Mouse (Mus musculus) cortical plate, adult 2 months (tissue): ENCODE data around the gene Pcbp4. TPM values are rescaled to one million over a fixed set of nuclear protein-coding genes. Genes with fewer than 3 reads are reported as not detected.
"Not testable (repeated sequence)": the region's sequence is repeated elsewhere in the genome, so short reads cannot be mapped to it uniquely, and the experiment has no call there.

Experiments used
- H3K27ac ChIP-seq: fragments of 200-500 bp; 2 replicates; pipeline ENCODE4 v1.5.1; 2012; ENCODE audit warnings: low read length, control low read depth, inconsistent platforms; ENCODE audit not compliant: insufficient read depth
- H3K4me1 ChIP-seq: fragments of 200-500 bp; 2 replicates; pipeline ENCODE4 v1.6.1; 2011; ENCODE audit warnings: low read length; ENCODE audit not compliant: control insufficient read depth, insufficient read depth
- H3K4me3 ChIP-seq: fragments of 200-500 bp; 2 replicates; pipeline ENCODE4 v1.5.1; 2011; ENCODE audit warnings: mild to moderate bottlenecking, low read length, control low read depth; ENCODE audit not compliant: insufficient read depth
- CTCF ChIP-seq: fragments of 200-500 bp; IDR thresholded peaks from 2 replicates; pipeline ENCODE4 v1.5.1; 2011; ENCODE audit warnings: mild to moderate bottlenecking, control low read depth, low read length; ENCODE audit not compliant: insufficient read depth; ENCODE audit errors: extremely low read depth
- POLR2A ChIP-seq: fragments of 200-500 bp; IDR thresholded peaks from 2 replicates; pipeline ENCODE4 v1.6.1; 2011; ENCODE audit warnings: mild to moderate bottlenecking, low read length, control low read depth; ENCODE audit not compliant: insufficient read depth; ENCODE audit errors: extremely low read depth
- polyA plus RNA-seq: library from polyadenylated mRNA; depleted of rRNA; stranded (reverse); fragments of >200 nt; gene quantifications from 2 replicates; pipeline ENCODE4 v1.2.3, GENCODE M21; 2012; rRNA removed

Gene Pcbp4
- polyA plus RNA-seq, 1 experiment = 304 TPM

GRCm38 (mm10) chr9:106483606-106484005, 30.5 kb downstream of the Pcbp4 start:
- TF ChIP-seq POLR2A (no peak), CTCF (no peak)
- H3K4me3 ChIP-seq = no peak overlapping the region
- no peaks in the 10 kb centered on the region for H3K4me1 ChIP-seq
- no peak overlapping the region for H3K27ac ChIP-seq

DNA sequence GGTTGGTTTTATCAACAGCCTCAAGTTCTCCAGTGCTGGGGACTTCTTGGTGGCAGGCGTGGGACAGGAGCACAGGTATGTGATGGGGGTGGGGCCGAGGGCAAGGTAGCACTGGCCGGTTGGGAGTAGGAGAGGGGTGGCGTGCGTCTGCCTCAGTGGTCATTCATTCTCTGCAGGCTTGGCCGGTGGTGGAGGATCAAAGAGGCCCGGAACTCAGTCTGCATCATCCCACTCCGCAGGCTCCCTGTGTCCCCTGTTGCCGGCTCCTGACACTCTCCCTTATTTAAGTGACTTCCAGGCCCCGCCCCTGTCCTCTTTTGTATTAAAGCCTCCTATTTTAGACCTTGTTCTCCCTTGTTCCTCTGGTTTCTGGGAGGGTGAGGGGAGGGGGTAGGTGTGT, 32.0 kb downstream of the Pcbp4 start:
- no peak for TF ChIP-seq CTCF
- no peak for TF ChIP-seq POLR2A
- Histone ChIP-seq H3K4me1 (no peaks in the 10 kb centered on the region), H3K4me3 (no peak overlapping the region), H3K27ac (no peak overlapping the region)

GRCm38 (mm10) chr9:106487602-106488001, 34.5 kb downstream of the Pcbp4 start:
- not testable (repeated sequence) for H3K4me1 ChIP-seq, H3K27ac ChIP-seq, H3K4me3 ChIP-seq

GRCm38 (mm10) chr9:106499667-106500066, 46.6 kb downstream of the Pcbp4 start, which contains the start of gene Iqcf1:
Iqcf1 (plus strand) TSS chr9:106499967.
- H3K27ac ChIP-seq = no peak within 1 kb of the TSS
- no peak within 1 kb of the TSS for H3K4me3 ChIP-seq
- no peaks in the 10 kb centered on the region for H3K4me1 ChIP-seq
- no peak for TF ChIP-seq POLR2A
- TF ChIP-seq CTCF = no peak

DNA sequence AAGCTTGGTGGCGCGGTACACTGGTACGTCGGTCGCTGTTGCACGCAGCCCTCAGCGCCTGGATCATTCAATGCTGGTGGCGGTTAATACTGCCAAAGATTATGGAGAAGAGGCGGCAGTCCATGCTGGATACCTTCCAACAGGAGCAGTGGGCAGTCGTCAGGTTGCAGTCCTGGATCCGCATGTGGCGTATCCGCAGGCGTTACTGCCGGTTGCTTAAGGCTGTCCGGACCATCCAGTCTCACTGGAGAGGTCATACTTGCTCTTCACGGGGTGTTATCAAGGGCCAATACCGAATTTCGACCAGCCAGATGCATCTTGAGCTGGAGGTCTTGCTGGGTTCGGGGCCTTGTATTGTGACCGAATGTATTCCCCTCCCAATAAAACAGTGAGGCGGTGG, 48.8 kb downstream of the Pcbp4 start:
- TF ChIP-seq CTCF (no peak), POLR2A (no peak)

DNA sequence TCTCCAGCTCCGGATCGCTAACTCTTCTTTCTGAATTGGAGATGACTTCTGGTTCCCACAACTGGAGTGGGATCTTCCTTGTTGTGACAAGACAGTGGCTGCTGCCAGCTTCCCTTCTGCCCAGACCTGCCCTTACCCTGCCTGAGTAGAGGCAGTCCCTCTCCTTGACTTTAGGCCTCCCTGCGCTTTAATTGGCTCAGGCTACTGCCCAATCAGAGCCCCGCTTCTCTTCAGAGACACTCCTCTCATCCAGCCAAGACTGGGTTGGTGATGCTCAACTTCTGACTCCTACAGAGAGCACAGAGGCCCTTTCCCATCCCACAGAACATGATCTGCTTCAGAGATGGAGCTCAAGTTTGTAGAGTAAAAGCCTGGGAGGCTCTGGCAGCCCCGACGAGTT, 51.2 kb downstream of the Pcbp4 start:
- no peak overlapping the region for H3K27ac ChIP-seq
- no peak for TF ChIP-seq POLR2A
- TF ChIP-seq CTCF = no peak
- H3K4me3 ChIP-seq = no peak overlapping the region
- H3K4me1 ChIP-seq = no peaks in the 10 kb centered on the region

More for the DNA sequence above, 48.8 kb downstream of the Pcbp4 start:
- H3K27ac ChIP-seq = no peak overlapping the region
- H3K4me1 ChIP-seq = no peaks in the 10 kb centered on the region
- H3K4me3 ChIP-seq = no peak overlapping the region

DNA sequence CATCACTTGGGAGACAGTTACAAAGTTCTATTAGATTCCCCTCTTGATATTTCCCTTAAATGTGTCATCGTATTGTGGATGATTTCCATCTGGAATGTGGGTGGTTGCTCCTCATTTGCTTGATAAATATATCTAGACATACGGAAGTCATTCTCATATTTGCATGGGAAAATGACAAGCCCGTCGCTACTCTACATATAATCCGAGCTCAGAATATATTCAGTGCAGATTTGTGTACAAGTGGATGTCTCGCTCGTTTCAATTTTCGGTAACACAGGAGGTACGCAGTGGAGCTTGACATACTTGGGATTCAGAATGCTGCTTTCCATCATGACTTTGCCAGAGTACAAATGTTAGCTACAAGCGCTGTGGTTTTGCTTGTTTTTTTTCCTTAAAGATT, 56.3 kb downstream of the Pcbp4 start:
- Histone ChIP-seq H3K27ac (no peak overlapping the region), H3K4me3 (no peak overlapping the region), H3K4me1 (peaks cover 2% of the 10 kb centered on the region; the same call in 1 of the 2 replicates)
- TF ChIP-seq POLR2A = no peak
- no peak for TF ChIP-seq CTCF

DNA sequence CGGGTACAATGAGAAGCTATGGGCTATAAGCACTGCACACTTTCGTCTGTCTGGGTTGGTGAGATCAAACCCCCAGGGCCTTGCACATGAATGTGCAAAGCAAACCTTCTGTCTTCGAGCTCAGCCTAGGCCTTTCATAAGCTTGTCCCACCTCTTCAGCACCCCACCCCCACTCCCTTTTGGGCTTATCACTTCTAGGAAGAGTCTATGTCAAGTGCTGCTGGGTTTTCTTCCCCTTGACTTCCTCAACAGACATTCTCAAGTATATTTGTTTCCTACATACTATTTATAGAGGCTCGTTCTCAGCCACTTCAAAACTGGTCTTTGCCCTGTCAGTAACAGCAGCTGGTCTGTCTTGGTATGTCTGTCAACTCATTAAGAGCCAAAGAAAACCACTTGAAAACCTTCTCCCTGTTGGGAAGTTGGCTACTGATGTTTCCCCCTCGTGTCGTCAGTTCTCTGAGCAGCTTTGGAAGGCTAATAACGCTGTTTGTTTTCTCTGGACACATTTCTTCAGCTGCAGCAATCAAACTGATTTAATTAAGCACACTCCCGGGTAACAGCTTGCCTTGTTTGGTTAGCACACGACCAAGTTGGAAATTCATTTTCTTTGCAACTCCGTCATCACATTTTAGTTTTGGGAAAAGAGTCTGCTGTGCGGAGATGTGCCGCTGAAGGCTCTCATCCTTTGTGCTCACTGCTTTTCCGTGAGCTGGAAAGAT, 59.8 kb downstream of the Pcbp4 start:
- no peak for TF ChIP-seq CTCF
- TF ChIP-seq POLR2A = no peak
- H3K4me1 ChIP-seq = peaks cover 2% of the 10 kb centered on the region; the same call in 1 of the 2 replicates
- no peak overlapping the region for H3K27ac ChIP-seq
- H3K4me3 ChIP-seq = no peak overlapping the region

DNA sequence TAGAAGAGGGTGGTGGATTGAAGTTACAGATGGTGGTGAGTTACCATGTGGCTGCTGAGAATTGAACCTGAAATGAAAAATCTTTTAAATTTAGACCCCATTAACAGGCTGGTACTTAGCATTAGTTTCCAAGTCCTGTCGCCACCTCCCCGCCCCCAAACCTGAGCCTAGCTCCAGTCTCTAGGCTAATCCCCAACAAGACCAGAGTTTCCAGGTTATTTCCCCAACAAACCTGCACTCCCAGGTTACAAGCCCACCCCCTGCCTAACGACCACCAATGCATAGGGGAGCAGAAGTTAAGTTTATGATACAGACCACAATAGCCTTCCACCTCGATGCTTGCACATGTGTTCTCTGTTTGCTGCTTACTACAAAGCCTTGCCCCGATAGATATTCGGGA, 60.5 kb downstream of the Pcbp4 start:
- Histone ChIP-seq H3K4me3 (no peak overlapping the region), H3K27ac (no peak overlapping the region), H3K4me1 (peaks cover 2% of the 10 kb centered on the region; the same call in 1 of the 2 replicates)
- TF ChIP-seq POLR2A (no peak), CTCF (no peak)

Other genes with a start within 250 kb of the Pcbp4 start
- 1.2 and 1.3 TPM in 2 replicates for gene Tlr9, start 230.7 kb upstream of the Pcbp4 start, polyA plus RNA-seq
- gene Alas1, start 204.6 kb upstream of the Pcbp4 start, polyA plus RNA-seq = 117 and 125 TPM in 2 replicates
- gene Poc1a, start 172.2 kb upstream of the Pcbp4 start, polyA plus RNA-seq = 32.6 and 34.8 TPM in 2 replicates
- gene Dusp7, start 84.7 kb upstream of the Pcbp4 start, polyA plus RNA-seq = 128 and 130 TPM in 2 replicates
- gene Rpl29, start 23.8 kb upstream of the Pcbp4 start, polyA plus RNA-seq = 666 and 719 TPM in 2 replicates
- gene Acy1, start 15.0 kb upstream of the Pcbp4 start, polyA plus RNA-seq = 10.7 and 12.1 TPM in 2 replicates
- gene Abhd14b, start 5.8 kb upstream of the Pcbp4 start, polyA plus RNA-seq = 37.9 and 42.8 TPM in 2 replicates
- gene Abhd14a, start 5.6 kb upstream of the Pcbp4 start, polyA plus RNA-seq = 88.0 and 94.9 TPM in 2 replicates
- 18.7 and 19.0 TPM in 2 replicates for gene Gpr62, start 12.6 kb downstream of the Pcbp4 start, polyA plus RNA-seq
- gene Rrp9, start 22.7 kb downstream of the Pcbp4 start, polyA plus RNA-seq = 46.3 and 47.6 TPM in 2 replicates
- gene Parp3, start 23.7 kb downstream of the Pcbp4 start, polyA plus RNA-seq = 3.7 and 4.6 TPM in 2 replicates
- gene Iqcf1, start 46.7 kb downstream of the Pcbp4 start, polyA plus RNA-seq = not detected in 2 replicates
- gene Iqcf5, start 61.3 kb downstream of the Pcbp4 start, polyA plus RNA-seq = not detected in 2 replicates
- gene Iqcf3, start 108.3 kb downstream of the Pcbp4 start, polyA plus RNA-seq = not detected in 2 replicates
- not detected in 2 replicates for gene Iqcf4, start 117.7 kb downstream of the Pcbp4 start, polyA plus RNA-seq
- not detected in 2 replicates for gene Iqcf6, start 173.3 kb downstream of the Pcbp4 start, polyA plus RNA-seq
- gene Grm2, start 202.8 kb downstream of the Pcbp4 start, polyA plus RNA-seq = 54.7 and 61.4 TPM in 2 replicates
- gene Tex264, start 232.6 kb downstream of the Pcbp4 start, polyA plus RNA-seq = 106 and 109 TPM in 2 replicates